Mouse (Mus musculus) A20 (cell line): ENCODE data around the gene Eps8l2.
"Not testable (repeated sequence)": the region's sequence is repeated elsewhere in the genome, so short reads cannot be mapped to it uniquely, and the experiment has no call there.

ENCODE experiments used
- DNase-seq: peaks from one replicate; pipeline ENCODE4 v3.0.0-alpha.2; 2011; ENCODE audit warnings: low read depth, low spot score

The Eps8l2 gene

DNA sequence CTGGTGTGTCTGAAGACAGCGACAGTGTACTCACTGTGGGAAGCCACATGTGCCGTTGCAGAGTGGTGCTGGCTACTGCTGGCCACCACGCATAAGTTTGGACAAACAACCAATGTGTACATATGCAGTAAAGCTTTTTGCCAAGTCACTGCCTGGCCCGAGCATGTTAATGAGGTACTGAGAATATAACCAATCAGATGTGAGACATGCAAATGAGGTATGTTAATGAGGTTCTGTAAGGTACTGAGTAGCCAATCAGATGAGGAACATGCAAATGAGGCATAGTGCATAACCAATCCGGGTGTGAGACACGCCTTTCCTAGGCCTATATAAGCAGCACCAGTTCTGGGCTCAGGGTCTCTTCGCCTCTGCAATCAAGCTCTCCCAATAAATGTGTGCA is 69.0 kb downstream of the Eps8l2 start:
- DNase-seq = not testable (repeated sequence)

DNA sequence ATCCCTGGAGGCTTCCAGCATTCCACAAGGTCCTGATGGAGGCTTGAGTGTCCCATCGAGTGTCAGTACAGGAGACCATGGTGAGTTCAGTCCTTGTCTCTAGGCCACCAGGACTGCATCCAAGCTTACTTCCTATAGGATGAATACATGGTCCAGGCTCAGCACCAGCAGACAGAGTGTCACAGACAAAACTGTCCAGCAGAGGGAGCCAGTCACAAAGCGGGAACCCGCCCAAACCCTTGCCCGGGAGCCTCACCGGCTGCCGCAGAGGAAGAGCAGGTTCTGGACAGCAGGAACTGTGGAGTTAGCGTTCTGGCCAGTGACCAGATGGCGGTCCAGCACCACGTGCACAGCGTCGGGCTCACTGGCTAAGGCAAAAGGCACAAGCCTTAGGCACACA is 70.2 kb downstream of the Eps8l2 start:
- DNase-seq = peak; percentile 78

DNA sequence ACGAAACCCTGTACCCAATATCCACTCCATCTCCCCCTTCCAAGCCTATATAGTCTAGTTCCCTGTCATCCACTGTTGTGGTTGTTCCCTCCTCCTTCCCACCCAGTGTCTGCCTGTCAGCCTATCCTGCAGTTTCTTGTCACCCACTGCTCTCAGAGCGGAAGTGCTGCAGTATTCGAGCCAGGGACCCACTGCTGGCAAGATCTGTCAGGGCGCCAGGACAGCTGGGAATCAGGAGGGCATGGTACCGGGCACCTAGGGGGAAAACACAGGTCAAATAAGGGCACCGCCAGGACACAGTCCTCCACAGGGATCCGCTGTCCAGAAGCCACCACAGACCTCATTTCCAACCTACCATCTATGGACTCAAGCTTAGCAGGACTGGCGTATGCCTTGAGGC is 72.0 kb downstream of the Eps8l2 start:
- DNase-seq = no peak

DNA sequence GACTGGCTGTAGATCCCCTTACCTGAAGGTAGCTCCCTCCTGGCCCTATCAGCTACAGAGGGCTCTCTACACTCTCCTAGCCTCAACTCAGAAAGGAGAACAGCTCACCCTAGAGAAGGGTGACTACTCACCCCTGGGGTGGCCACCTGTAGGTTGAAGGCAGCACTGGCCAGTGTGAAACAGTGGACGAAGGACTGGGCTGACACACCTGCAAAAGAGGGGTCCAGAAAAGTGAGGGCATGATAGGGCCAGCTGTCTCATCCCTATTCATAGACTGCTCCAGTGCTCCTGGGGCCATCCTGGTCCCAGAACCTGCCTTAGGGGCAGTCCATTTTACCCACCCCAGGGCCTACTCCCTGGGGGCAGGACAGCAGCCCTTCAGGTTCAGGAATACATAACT is 73.0 kb downstream of the Eps8l2 start:
- no peak for DNase-seq
